Mouse (Mus musculus): ENCODE measurements around the gene Prmt1. TPM values are rescaled to one million over a fixed set of nuclear protein-coding genes. Genes with fewer than 3 reads are reported as not detected.
A peak's percentile ranks its signal among the peaks of the same experiment; 100 is the strongest.

Prmt1 gene
- polyA plus RNA-seq, 1 experiment from 2014 or later, result 710 TPM

GRCm38 (mm10) chr7:45007846-45008245 lies 21.5 kb upstream of the Prmt1 start:
- no peak for ATAC-seq (replicated peaks; ENCODE audit: low FRiP score)
- WGBS, result 97% methylated on average over 30 of the region's 30 CpGs
- Histone ChIP-seq H3K27ac (no peak overlapping the region), H3K36me3 (peaks cover 99% of the 10 kb centered on the region), H3K4me2 (no peak overlapping the region), H3K4me3 (replicated peaks) (no peak overlapping the region), H3K27me3 (no peaks in the 10 kb centered on the region), H3K9me3 (replicated peaks) (no peaks in the 10 kb centered on the region), H3K9ac (no peak overlapping the region), H3K4me1 (0 out of 2 replicates have a peak, but pooled peaks cover 4% of the 10 kb centered on the region)

GRCm38 (mm10) chr7:45007141-45007540 lies 20.8 kb upstream of the Prmt1 start:
- no peak for ATAC-seq (replicated peaks; ENCODE audit: low FRiP score)
- no peaks in the 10 kb centered on the region for H3K9me3 ChIP-seq (replicated peaks)
- no peak overlapping the region for H3K9ac ChIP-seq
- no peaks in the 10 kb centered on the region for H3K27me3 ChIP-seq
- no peak overlapping the region for H3K27ac ChIP-seq
- H3K36me3 ChIP-seq, result peaks cover 99% of the 10 kb centered on the region
- no peak overlapping the region for H3K4me3 ChIP-seq (replicated peaks)
- no peak overlapping the region for H3K4me2 ChIP-seq
- H3K4me1 ChIP-seq, result 0 out of 2 replicates have a peak, but pooled peaks cover 4% of the 10 kb centered on the region
- 94% methylated on average over 29 of the region's 29 CpGs for WGBS

DNA sequence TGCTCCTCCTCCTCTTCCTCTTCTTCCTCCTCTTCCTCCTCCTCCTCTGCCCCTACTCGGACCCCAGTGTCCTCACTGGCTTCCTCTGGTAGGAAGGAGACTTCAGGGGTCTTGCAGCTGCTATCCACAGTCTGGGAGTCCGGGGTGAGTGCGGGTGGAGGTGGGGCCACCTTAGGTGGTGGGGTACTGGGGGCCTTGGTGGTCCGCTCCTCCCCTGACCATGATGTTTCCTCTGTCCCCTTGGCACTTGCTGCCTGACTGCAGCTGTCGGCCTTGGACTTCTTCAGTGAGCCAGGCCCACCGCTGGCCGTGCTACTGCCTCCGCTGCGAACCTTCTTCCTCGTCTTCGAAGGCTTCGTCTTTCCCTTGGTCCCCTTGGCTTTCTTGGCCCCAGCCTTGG lies 20.1 kb upstream of the Prmt1 start:
- WGBS, result 96% methylated on average over 12 of the region's 12 CpGs
- no peak overlapping the region for H3K27ac ChIP-seq
- ATAC-seq (replicated peaks; ENCODE audit: low FRiP score), result no peak

DNA sequence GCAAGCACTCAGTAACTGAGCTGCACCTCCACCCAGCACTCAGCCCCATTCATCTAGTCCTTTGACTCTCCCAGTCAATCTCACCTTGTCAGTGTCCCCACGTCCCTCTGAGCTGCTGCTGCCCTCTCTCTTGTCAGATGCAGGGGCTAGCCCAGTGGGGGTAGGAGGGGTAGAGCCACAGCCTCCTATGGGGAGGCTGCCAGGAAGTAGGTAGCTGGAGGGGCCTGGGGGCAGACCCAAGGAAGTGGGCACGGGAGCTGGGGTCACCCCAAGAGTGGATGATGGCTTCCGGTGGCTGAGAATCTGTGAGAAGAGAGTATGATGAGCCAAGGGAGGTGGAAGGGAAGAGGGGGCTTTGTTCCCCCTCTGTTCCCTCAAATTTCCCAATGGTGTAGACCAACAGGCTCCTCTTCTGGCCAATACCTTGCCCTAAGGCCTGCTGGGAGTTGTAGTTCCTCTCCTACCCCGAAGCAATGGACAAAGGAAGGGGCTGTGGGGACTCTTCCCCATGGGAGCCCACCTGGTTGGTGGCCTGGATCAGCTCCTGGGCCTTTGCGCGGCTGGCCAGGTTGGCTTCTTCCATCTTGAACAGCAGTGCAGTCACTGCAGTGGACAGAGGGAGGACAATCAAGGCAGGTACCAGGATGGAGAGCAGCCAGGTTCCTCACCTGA lies 19.1 kb upstream of the Prmt1 start:
- ATAC-seq (replicated peaks; ENCODE audit: low FRiP score), result no peak
- peaks cover 9% of the 10 kb centered on the region for H3K4me1 ChIP-seq
- no peaks in the 10 kb centered on the region for H3K9me3 ChIP-seq (replicated peaks)
- H3K9ac ChIP-seq, result no peak overlapping the region
- 89% methylated on average over 6 of the region's 6 CpGs for WGBS
- no peak overlapping the region for H3K27ac ChIP-seq
- H3K36me3 ChIP-seq, result peaks cover 100% of the 10 kb centered on the region
- no peak overlapping the region for H3K4me2 ChIP-seq
- H3K27me3 ChIP-seq, result no peaks in the 10 kb centered on the region
- H3K4me3 ChIP-seq (replicated peaks), result no peak overlapping the region

More for the DNA sequence above, 20.1 kb upstream of the Prmt1 start:
- no peak overlapping the region for H3K4me2 ChIP-seq
- no peak overlapping the region for H3K9ac ChIP-seq
- H3K9me3 ChIP-seq (replicated peaks), result no peaks in the 10 kb centered on the region
- H3K36me3 ChIP-seq, result peaks cover 99% of the 10 kb centered on the region
- 0 out of 2 replicates have a peak, but pooled peaks cover 4% of the 10 kb centered on the region for H3K4me1 ChIP-seq
- H3K27me3 ChIP-seq, result no peaks in the 10 kb centered on the region
- H3K4me3 ChIP-seq (replicated peaks), result no peak overlapping the region

DNA sequence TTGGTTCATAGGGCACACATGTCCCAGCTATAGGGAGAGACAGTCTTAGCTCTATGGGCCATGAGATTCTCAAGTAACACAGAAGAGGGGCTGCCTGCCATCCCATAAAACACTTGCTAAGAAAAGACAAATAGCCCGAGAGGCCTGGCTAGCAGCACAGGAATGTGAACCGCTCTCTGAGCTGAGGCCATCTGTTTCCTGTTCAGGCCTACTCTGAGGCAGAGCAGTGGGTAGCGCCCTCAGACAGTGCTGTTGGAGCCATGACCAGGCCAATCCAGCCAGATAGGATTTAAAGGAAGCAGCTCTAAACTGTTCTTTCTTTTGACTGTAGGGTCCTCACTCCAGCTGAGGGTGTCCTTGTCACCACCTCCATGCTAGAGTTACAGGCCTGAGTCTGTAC lies 18.2 kb upstream of the Prmt1 start:
- peaks cover 18% of the 10 kb centered on the region for H3K4me1 ChIP-seq
- no peak overlapping the region for H3K9ac ChIP-seq
- H3K36me3 ChIP-seq, result peaks cover 99% of the 10 kb centered on the region
- H3K4me2 ChIP-seq, result no peak overlapping the region
- peak overlapping the region; percentile 32 for H3K27ac ChIP-seq
- ATAC-seq (replicated peaks; ENCODE audit: low FRiP score), result no peak
- 38% methylated on average over 3 of the region's 3 CpGs for WGBS
- no peak overlapping the region for H3K4me3 ChIP-seq (replicated peaks)
- no peaks in the 10 kb centered on the region for H3K27me3 ChIP-seq
- H3K9me3 ChIP-seq (replicated peaks), result no peaks in the 10 kb centered on the region

GRCm38 (mm10) chr7:45002440-45002839 lies 16.1 kb upstream of the Prmt1 start:
- no peak for ATAC-seq (replicated peaks; ENCODE audit: low FRiP score)
- Histone ChIP-seq H3K36me3 (peaks cover 82% of the 10 kb centered on the region), H3K27me3 (no peaks in the 10 kb centered on the region), H3K4me2 (no peak overlapping the region), H3K4me1 (peaks cover 32% of the 10 kb centered on the region), H3K9ac (no peak overlapping the region), H3K9me3 (replicated peaks) (no peaks in the 10 kb centered on the region), H3K4me3 (replicated peaks) (no peak overlapping the region), H3K27ac (no peak overlapping the region)
- WGBS, result 89% methylated on average over 7 of the region's 7 CpGs

DNA sequence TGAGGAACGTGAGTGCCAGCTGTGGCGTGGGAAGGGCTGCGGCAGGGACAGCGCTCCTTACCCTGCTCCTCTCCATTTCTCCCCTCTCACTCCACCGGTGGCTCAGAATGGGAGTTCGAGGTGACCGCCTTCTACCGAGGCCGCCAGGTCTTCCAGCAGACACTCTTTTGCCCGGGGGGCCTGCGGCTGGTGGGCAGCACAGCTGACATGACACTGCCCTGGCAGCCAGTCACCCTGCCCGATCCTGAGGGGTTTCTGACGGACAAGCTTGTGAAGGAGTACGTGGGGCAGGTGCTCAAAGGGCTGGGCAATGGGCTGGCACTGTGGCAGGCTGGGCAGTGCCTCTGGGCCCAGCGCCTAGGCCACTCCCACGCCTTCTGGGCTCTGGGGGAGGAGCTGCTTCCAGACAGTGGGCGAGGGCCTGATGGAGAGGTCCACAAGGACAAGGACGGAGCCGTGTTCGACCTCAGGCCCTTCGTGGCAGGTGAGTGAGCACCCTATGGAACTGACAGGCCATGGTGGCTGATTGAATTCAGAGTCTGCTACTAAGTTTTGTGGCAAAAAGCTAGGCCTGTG lies 14.3 kb upstream of the Prmt1 start:
- Histone ChIP-seq H3K27me3 (no peaks in the 10 kb centered on the region), H3K4me3 (replicated peaks) (no peak overlapping the region), H3K36me3 (peaks cover 68% of the 10 kb centered on the region), H3K4me2 (no peak overlapping the region), H3K9ac (peak overlapping the region; percentile 5; the same call in 1 of the 2 replicates), H3K4me1 (peaks cover 45% of the 10 kb centered on the region), H3K27ac (peak overlapping the region; percentile 28), H3K9me3 (replicated peaks) (no peaks in the 10 kb centered on the region)
- no peak for ATAC-seq (replicated peaks; ENCODE audit: low FRiP score)
- WGBS, result 77% methylated on average over 21 of the region's 21 CpGs

DNA sequence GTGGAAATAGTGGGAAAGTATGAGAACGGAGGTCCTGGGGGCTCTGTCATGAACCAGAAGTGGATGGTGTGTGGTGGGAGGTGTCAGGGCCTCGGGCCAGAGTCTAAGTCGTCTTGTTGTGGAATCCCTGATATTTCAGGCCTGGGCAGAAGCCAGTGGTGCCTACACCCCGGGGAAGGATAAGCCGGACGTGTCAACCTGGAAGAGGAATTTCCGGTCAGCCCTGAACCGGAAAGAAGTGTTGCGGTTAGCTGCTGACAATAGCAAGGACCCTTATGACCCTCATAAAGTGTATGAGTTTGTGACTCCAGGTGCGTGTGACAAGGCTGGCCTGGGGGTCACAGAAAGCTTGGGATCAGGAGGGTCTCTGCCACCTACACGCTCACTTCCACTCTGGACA lies 13.4 kb upstream of the Prmt1 start:
- peaks cover 68% of the 10 kb centered on the region for H3K36me3 ChIP-seq
- 59% methylated on average over 11 of the region's 11 CpGs for WGBS
- 0 out of 2 replicates have a peak overlapping the region, but pooled peaks have one; percentile 5 for H3K9ac ChIP-seq
- peak overlapping the region; percentile 91 for H3K4me2 ChIP-seq
- peak overlapping the region; percentile 79; the same call in 1 of the 2 replicates for H3K4me3 ChIP-seq (replicated peaks)
- no peak for ATAC-seq (replicated peaks; ENCODE audit: low FRiP score)
- no peaks in the 10 kb centered on the region for H3K9me3 ChIP-seq (replicated peaks)
- peaks cover 49% of the 10 kb centered on the region for H3K4me1 ChIP-seq
- no peaks in the 10 kb centered on the region for H3K27me3 ChIP-seq
- H3K27ac ChIP-seq, result peak overlapping the region; percentile 28

GRCm38 (mm10) chr7:44998501-44998955 lies 12.2 kb upstream of the Prmt1 start, which contains the start of gene Bcl2l12:
Gene Bcl2l12 (minus strand): TSS chr7:44998712.
- WGBS, result 1% methylated on average over 18 of the region's 18 CpGs
- no peak for ATAC-seq (replicated peaks; ENCODE audit: low FRiP score)
- peaks cover 67% of the 10 kb centered on the region for H3K36me3 ChIP-seq
- H3K9ac ChIP-seq, result peak within 1 kb of the TSS; percentile 70
- H3K4me2 ChIP-seq, result peak within 1 kb of the TSS; percentile 91
- no peaks in the 10 kb centered on the region for H3K9me3 ChIP-seq (replicated peaks)
- H3K27me3 ChIP-seq, result no peaks in the 10 kb centered on the region
- H3K4me1 ChIP-seq, result peaks cover 45% of the 10 kb centered on the region
- H3K27ac ChIP-seq, result peak within 1 kb of the TSS; percentile 94
- H3K4me3 ChIP-seq (replicated peaks), result peak within 1 kb of the TSS; percentile 79

DNA sequence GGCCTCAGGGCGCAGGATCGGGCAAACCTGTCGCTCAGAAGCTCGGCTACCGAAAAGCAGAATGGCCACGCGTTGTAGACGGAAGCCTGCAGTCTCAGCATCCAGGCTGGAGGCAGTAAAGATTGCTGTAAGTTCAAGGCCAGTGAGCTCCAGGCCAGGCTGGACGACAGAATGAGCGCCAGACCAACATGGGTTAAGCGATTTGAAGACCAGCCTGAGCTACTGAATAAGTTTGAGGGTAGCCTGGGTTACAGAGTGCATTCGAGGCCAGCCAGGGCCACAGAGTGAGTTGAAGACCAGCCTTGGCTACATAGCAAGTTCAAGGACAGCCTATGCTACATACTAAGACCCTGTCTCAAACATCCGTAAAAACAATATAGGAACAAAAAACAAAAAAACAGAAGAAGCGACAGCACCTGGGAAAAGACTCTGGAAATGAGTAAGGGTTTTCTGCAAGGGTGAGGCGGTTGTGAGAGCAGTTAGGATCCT lies 11.6 kb upstream of the Prmt1 start:
- Histone ChIP-seq H3K9me3 (replicated peaks) (no peaks in the 10 kb centered on the region), H3K36me3 (peaks cover 67% of the 10 kb centered on the region), H3K4me2 (peak overlapping the region; percentile 91), H3K4me1 (peaks cover 45% of the 10 kb centered on the region), H3K4me3 (replicated peaks) (peak overlapping the region; percentile 79), H3K27ac (peak overlapping the region; percentile 94), H3K9ac (peak overlapping the region; percentile 70), H3K27me3 (no peaks in the 10 kb centered on the region)
- WGBS, result 2% methylated on average over 15 of the region's 15 CpGs
- no peak for ATAC-seq (replicated peaks; ENCODE audit: low FRiP score)

DNA sequence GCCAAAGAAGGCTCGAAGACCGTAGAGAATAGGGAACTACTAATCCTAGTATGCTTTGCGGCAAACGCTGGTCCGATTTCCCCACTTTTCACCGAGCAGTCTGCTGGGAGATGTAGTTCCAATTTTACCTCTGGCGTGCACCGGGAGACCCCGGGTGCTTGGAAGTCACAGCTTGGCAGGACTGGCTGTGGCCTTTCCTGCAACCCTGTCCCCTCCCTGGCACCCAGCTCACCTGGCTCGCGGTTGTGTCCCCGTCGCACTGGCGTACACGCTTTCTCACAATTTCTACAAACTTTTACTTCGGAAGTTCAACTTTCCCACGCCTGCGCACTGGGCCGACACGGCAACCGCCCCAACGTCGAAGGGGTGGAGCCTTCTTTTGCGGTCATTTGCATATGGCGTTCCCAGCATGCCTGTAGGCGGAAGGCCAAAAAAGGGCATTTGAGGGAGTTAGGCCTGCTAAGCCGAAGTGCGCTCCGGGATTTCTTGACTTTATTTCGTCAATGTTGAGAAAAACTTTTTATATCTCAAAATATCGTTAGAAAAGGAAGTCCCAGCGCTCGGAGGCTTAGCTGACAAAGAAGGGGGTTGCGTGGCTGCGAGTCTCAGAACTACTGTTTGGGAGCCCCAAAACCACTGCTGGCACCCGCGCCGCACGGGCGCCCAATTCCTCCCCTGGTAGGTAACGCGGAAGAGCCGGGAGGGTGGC lies 11.0 kb upstream of the Prmt1 start, which contains the start of gene Irf3:
TSS of gene Irf3 (plus strand) at position 418 of the 709 bp plus-strand sequence.
- ATAC-seq (replicated peaks; ENCODE audit: low FRiP score), result peak; percentile 91
- Histone ChIP-seq H3K4me1 (peaks cover 45% of the 10 kb centered on the region), H3K27ac (peak within 1 kb of the TSS; percentile 94), H3K27me3 (no peaks in the 10 kb centered on the region), H3K36me3 (peaks cover 67% of the 10 kb centered on the region), H3K4me2 (peak within 1 kb of the TSS; percentile 91), H3K9me3 (replicated peaks) (no peaks in the 10 kb centered on the region), H3K4me3 (replicated peaks) (peak within 1 kb of the TSS; percentile 79), H3K9ac (peak within 1 kb of the TSS; percentile 70)
- under 1% methylated on average over 43 of the region's 43 CpGs for WGBS

DNA sequence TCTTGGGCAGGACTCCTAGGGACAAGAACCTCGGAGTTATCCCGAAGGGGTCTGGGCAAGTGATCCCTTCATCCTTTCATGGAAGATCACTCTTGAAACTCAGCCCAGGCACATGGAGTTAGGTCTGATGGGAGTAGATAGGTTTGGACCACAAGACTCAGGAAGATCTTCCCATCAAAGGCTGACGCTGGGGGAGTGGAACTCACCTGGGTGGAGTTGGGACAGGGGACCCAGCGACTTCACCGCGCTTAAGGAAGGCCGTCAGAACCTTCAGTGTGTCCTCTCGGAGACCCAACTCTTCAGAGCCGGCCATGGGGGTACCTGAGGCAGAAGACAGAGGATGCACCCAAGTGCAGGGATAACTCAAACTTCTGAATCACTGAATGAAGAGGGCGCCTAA lies 10.3 kb upstream of the Prmt1 start:
- no peaks in the 10 kb centered on the region for H3K9me3 ChIP-seq (replicated peaks)
- peaks cover 67% of the 10 kb centered on the region for H3K36me3 ChIP-seq
- H3K4me2 ChIP-seq, result peak overlapping the region; percentile 91
- H3K9ac ChIP-seq, result peak overlapping the region; percentile 70
- H3K4me3 ChIP-seq (replicated peaks), result peak overlapping the region; percentile 79
- no peak for ATAC-seq (replicated peaks; ENCODE audit: low FRiP score)
- H3K4me1 ChIP-seq, result peaks cover 45% of the 10 kb centered on the region
- no peaks in the 10 kb centered on the region for H3K27me3 ChIP-seq
- peak overlapping the region; percentile 94 for H3K27ac ChIP-seq
- WGBS, result 12% methylated on average over 10 of the region's 10 CpGs

Data from kidney, embryonic 15.5 days (tissue).